Mouse (Mus musculus): Measurements from ENCODE around the gene Mrpl23.
A peak's percentile ranks its signal among the peaks of the same experiment; 100 is the strongest.

The Mrpl23 gene

DNA sequence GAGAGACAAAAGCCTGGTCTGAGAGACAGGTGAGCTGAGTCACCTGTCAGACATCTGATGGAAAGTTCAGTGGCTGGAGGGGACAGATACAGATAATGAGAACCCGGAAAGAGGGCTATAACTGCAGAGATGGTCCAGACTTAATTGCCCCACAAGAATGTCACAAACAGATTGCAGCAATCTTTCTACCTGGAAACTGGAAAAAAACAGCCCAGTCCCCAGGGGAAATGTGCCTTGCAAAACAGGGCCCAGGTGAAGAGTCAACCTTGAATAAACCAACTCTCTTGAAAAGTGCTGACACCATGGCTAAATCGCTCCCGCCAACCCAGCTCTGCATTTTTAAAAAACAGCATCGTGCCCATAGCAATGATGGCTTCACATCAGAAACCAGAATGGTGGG lies 12.2 kb upstream of the Mrpl23 start:
- no peak for DNase-seq (ENCODE audit: low spot score)

DNA sequence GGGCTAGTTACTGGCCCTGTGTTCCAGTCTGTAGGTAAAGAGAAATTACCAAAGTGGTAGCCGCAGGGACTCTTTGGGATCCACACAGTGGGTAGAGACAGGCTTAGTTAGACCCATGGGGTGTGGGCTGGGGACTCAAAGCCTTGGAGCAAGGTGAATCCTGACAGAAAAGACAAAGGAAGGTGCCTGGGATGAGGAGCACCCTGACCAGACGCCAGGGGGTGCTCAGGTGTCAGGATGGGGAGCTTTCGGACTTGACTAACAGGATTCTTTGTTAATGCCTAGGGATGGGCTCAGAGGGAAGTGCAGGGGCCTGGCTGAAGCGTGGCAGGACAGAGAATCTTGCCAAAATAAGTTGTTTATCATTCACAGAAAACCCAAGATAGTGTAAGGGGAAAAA lies 10.1 kb upstream of the Mrpl23 start:
- DNase-seq (ENCODE audit: low spot score), result no peak

DNA sequence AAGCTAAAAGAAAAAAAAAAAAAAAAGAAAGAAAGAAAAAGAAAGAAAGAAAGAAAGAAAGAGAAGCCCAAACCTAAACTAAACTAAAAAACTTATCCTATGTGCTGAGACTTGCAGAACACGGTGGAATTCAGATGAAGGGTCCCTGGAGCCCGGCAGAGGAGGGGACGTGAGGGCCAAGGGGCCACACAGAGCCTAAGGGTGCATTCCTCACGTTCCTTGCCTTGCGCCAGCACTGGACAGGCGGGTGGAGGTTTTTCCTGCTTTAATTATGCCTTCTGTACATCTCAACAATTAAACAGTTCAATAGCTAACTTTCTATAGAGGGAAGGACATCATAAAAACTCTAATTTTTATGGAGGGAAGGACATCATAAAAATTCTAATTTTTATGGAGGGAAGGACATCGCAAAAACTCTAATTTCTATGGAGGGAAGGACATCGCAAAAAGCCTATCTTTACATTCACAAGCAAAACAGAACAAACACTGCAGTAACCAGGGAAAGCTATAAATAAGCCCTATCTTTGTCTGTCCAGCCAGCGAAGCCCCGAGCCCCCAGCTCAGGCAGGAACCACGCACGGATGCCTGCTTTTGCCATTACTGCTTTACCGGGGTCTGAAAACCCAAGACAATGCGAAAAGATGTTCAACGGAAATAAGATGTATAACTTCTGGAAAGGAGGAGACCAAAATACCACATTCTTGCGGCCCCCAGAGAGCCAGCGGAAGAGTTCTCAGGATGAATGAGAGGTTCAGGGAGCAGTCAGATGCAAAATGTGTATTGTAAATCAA lies 9.1 kb upstream of the Mrpl23 start:
- DNase-seq (ENCODE audit: low spot score), result no peak

DNA sequence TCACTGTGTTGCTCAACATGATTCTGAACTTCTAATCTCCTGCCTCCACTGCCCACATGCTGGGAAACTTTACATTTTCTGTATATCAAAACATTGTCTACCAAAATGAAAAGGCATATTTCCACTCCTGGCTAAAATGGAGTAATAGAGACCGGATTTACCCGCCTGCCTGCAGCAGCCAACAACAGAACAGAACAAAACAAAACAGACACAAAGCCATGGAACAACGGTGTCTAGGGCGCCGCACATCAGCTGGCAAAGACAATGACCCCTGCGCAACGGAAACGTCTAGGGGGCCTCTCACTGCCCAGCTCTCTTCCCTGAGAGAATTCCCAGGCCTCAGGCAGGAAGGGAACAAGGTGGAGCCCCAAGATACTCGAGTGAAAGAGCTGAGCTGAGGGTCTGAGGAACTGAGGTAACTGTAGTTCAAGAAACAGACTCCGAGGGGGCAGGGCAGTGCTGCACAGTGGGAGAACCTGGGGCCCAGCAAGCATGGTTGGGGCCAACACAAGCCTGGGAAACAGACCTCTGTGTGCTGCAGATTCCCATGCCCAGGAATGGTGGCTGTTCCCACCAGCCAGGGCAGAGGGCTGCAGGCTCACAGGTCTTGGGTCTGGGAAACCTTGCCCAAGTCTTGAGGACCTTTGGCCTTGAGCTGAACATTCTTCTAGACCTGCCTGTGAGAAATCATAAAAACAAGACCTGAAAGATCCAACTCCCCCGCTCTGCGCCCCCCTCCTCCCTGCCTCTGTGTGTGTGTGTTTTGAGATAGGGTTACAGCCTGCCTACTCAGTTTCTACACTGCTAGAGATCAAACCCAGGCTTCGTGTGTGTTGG lies 6.9 kb upstream of the Mrpl23 start:
- DNase-seq (ENCODE audit: low spot score), result peak; percentile 36

DNA sequence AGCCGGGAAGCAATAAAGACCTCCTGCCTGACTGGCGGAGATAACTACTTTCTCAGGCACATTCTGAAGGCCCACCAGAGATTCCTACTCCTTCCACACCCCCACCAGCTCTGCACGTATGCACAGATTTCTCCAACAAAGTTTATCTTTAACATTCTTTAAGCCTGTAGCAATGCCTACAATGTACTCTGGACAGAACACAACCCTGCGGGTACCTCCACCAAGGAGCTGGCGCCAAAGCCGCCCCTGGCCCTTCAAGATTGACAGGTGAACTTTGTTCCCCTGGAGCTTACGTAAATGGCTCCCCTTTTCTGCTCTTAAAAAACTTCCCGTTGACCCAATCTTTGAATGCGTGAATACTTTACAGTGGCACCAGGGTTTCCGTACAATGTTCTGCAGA lies 3.1 kb upstream of the Mrpl23 start:
- no peak for DNase-seq (ENCODE audit: low spot score)

DNA sequence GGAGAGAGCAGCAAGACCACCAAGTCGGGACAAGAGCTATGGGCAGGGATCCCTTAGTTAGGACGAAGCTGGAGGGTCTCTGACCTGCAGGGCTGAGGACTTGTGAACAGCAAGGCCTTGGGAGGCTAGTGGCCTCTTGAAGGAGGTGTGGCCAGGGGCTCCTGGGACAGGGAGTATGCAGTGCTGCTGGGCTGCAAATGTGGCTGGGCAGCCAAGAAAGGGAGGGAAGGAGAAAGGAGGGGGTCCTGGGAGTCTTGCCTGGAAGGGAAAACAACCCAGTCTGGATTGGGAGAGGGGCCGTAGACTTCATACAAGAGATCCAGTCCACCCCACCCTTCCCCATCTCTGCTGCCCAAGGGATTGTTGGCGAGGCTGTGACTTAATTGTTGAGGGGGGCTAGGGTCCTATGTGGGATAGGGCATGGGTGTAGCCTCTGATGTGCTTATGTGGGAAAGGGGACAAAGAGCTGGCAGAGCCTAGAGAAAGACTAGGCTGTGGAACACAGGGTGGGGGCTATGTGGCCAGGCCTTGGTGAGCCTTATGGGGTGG lies 439 bp upstream of the Mrpl23 start:
- no peak for DNase-seq (ENCODE audit: low spot score)

DNA sequence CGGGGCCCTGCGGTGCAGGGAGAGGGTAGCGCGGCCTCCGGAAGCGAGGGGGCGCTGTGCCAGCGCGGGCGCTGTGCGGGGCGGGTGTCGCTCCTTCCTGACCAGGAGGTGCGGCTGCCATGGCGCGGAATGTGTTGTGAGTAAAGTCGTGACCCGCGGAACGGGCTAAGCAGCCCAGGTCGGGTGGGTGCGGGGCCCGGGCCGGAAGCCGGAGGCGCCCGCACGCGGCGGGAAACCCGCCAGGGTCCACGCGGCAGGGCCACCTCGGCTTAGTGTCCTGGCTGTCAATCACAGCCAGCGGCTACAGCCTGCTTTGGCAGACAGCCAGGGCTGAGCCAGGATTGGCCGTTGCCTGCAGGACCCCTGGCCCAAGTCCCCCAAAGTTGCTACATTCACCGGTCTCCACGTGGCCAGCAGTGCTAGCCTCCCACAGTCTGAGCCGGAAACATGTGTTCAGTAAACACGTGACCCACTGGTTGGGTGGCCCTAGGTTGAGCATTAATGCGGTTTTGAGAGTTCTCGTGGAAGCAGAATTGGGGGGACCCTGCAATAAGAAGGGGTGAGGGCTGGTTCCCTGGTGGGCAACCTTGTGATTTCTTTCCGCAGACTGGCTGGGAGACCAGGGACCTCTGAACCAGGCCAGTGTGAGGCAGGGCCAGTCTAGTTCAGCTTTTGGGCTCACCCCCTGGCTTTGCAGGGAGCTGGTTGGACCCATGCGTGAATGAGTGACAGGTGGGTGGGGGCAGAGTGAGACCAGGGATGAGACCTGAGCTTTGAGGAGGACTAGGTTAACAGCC lies 771 bp downstream of the Mrpl23 start:
- peak; percentile 72 for DNase-seq (ENCODE audit: low spot score)

DNA sequence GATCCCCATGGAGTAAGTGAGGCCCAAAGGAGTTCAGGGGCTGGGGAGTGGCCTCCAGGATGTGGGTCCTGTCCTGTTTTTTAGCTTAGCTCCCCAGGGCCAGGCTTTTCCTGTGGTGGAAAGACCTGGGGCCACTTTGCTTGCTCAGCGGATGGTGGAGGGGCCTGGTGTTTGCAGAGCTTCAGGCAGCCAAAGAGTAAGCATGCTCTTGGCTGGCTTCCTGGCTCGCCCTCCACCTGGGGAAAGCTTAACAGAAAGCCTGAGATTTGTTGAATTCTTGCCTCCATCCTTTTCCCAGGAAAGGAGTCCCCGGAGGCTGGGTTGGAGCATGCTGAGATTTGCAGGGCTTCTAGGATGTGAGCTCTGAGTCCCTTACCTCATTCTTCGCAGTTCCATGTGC lies 2.6 kb downstream of the Mrpl23 start:
- DNase-seq (ENCODE audit: low spot score), result no peak

DNA sequence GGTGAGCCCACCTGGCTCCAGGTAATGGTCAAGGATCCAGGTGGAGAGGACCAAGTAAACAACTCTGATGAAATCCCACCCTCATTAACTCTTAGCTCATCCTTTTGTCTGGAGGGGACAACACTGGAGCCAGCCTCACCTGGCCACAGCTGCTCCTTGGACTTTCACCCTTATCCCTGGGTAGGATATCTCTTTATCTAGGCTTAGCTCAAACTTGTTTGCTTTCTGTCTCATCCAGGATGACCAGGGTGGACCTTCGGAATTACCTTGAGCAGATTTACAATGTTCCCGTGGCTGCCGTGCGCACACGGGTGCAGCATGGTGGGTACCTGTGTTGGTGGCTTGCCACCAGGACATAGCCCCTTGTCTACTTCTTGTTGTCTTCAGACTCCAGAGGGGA lies 3.3 kb downstream of the Mrpl23 start:
- no peak for DNase-seq (ENCODE audit: low spot score)

DNA sequence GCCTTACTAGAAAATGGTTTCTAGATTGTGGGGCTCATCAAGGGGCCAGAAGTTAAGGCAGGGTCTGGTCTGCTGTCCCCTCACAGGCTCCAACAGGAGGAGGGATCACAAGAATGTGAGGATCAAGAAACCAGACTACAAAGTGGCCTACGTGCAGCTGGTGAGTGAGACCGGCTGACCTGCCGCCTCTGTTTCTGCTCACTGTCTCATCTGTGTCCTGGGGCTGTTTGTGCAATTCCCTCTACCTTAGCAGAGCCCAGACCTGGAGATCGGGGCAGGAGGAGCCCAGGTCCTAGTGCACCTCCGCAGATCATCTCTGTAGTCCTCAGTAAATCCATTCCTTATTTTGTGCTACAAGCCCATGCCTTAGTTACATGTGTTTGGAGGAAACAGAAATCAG lies 4.7 kb downstream of the Mrpl23 start:
- no peak for DNase-seq (ENCODE audit: low spot score)

DNA sequence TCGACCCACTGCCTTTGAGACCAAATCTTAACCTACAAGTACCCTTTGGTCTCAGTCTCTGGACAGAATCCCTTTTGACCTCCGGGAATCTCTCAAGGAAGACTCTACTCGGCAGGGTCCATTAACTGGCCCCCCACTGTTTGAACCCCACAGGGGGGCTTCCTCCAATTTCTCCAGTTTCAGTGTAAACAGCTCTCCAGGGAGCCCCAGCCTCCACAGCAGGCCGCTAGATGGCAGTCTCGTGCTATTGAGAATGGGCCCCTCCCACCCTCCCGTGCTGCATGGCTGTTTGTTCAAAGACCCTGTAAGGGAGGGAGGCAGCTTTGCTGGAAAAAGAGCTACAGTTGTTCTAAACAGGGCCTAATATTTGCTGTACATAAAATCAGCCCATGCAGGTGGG lies 5.4 kb downstream of the Mrpl23 start:
- no peak for DNase-seq (ENCODE audit: low spot score)

DNA sequence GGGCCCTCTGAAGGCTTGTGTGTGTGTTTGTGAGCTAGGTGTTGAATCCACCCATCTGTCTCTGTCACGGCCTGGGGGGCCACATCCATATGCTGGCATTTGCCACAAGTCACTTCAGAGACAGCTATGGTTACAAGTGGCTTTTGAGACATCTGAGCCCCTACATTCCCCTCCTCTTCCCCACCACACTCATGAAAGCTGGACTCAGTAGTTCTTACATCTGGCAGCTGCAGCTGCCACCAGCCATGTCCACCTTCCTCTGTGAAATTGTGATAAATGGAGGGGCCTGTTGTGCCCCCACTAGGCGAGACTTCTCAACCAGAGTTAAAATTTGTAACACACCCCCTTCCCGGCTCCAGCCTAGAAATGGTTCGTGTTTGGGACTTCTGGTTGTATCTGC lies 5.8 kb downstream of the Mrpl23 start:
- no peak for DNase-seq (ENCODE audit: low spot score)

DNA sequence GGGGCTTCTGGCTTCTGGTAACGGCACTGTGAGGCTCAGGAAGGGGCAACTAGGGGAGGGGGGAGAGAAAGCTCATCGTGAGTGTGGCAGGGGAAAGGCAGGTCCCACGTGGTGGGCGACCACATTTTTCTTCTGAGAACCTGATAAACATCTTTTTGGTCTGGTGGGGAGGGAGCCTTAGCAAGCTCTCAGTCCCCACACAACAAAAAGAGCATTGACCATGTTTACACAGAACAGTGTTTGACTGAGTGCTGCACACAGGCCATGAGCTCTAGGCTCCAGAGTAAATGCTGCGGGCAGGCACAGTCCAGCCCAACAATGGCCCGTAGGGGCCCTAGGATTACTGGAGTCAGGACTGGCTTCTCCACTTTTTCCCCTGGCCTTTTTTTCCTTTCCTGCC lies 6.3 kb downstream of the Mrpl23 start:
- no peak for DNase-seq (ENCODE audit: low spot score)

DNA sequence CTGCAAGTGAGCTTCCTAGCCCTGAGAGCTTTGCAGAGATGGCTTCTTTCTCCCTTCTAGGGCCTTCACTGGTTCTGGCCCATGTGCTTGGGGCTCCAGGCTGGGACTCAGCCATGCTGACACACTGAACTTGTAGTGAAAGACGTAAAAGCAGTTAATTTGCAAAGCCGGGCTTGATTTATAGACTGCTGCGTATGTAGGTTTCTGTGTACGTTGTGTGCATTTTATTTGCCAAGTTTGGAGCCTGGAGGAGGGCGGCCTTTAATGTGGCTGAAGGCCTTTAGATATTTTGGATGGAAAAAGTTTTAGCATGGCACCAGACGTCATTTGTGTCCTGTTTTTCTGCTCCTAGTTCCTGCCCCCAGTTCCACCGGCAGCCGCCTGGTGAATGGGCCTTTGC lies 7.3 kb downstream of the Mrpl23 start:
- DNase-seq (ENCODE audit: low spot score), result no peak

DNA sequence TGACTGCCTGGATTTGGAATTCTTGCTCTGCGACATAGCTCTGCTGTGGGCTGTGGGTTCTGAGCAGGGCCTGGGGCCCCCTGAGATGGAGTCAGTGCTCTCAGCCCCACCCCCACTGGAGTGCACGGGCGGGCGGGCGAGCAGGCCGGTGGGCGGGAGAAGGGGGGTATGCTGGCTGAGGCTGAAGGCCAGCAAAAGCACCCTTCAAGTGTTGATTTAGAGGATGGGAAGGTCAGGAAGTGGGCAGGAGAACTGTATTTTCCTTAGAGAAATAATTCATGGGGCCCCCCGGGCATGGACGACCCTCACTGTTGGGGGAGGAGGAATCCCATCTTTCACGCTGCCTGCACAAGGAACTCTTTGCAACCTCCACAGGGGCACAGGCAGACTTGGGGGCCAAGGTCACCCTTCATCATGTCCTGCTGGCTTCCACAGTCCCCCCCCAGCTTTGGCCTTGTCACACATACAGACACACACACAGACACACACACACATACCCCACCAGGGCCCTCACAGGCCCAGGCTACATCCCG lies 10.4 kb downstream of the Mrpl23 start:
- no peak for DNase-seq (ENCODE audit: low spot score)

DNA sequence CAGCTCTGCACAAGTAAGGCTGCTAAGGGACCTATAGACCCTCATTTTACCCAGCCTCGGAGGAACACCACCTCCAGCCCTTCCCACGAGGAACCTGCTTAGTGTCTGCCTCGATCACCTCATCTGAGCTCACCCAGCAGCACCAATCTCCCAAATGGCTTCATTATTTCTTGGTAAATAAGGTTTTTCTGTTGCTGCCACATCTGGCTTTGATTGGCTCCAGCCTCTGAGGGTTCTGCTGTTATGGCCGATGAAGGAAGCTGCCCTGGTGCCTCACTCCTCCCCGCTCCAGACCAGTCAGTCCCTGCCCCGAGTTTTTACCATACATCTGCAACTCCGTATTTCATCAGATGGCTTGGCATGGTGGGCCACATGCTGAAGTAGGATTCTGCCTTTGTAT lies 13.5 kb downstream of the Mrpl23 start:
- DNase-seq (ENCODE audit: low spot score), result no peak

DNA sequence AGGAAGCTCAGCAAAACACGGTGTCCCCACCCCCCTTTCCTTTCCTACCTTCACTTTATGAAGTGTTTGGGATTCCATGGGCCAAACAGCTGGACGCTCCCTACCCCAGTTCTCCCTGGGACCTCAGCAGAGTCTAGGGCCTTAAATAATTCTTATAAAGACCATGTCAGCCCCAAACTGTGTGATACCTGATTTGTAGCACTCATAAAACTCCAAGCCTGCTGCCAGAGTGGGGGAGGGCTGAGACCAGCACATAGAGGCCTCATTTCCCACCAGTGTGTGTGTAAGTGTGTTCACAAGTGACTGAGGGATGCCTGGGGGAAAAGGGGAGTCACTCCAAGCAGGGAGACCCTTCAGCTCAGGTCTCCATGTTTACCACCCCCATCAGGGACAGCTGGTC lies 15.4 kb downstream of the Mrpl23 start:
- DNase-seq (ENCODE audit: low spot score), result no peak

DNA sequence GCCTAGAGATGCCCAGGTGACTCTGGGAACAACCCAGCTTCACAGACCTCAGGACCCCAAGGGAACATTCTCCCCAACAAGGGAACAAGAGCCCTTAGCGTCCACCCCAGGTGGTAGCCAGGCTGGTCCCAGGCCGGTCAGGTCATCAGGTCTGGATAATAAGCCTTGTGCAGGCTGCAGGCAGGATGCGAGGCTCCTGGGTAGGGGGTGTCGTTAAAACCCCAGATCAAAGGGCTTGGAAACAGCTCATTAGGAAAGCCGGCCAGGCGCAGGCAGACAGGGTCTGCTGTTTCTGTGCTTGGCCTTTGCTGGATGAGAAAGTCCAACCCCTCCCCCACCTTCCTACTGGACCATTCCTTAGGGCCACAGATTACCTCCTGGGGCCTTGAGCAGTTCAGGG lies 16.2 kb downstream of the Mrpl23 start:
- no peak for DNase-seq (ENCODE audit: low spot score)

DNA sequence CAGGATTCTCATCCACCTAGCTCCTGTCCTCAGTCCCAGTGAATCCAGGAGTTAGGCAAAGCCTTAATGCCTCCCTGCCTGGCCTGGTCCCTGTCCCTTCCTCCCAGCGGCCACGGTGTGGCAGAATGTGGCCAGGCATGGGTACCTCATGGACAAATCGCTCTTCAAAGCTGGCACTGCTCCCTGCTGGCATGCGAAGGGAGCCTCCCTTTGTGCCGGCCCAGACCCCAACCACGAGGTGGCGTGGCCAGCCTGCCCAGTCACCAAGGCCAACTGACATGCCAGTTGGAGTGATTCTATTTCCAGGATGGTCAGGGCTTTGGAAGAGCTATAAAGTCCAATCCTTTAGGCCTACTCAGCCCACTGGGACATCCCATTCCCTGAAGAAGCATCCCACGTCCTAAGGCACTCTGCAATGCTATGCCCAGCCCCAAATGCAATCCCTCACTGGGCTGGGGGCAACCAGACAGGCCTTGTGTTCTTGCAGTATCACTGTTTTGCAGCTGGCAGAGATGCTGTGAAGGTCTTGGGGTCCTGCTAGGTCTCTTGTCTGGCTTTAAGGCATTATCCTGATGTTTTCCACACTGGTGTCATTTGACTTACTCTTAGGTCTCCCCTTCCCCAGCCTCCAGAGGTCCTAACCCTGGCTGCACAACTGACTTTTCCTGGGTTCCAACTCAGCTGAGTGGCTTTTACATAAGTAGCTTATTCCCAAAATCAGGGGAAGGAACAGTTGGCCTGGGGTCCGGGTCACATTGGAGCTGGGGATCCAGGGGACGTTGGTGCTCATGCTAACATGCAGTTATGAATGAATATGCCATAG lies 17.7 kb downstream of the Mrpl23 start:
- peak; percentile 56 for DNase-seq (ENCODE audit: low spot score)

DNA sequence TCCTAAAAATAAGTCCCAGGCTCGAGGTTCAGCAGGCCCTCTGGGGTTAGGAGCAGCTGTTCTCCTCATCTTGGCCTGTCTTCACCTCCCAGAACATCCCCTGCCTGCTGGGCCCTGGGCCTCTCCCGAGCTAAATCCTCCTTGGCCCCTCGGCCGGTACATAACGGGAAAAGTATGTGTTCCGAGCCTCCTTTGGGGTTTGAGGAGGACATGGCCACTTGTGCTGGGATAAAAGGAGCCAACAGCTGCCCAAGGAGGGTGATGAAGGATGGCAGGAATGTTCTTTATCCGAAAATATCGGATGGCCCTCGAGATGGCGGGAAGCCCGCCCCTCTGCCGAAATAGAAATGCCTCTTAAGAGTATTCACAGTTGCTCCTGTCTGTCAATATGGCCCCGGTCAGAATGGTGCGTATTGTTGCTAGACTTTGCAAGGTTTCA lies 18.5 kb downstream of the Mrpl23 start:
- no peak for DNase-seq (ENCODE audit: low spot score)

DNA sequence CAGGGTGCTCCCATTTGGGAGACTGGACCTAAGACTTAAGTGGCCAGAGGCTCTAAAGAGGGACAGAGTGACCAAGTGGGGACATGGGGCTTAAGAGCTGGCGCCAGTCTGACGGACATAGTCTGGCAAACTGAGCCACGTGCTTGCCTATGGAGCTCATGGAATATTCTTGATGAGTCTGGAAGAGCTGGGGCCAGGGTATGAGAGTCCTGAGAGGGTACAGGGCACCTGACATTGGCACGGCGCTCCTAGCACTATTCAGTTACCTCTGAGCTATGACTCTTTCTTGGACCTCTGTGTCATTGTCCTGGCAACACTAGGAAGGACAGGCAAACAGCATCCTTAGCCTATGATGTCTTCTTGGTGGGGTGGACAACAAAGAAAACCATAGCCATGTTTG lies 19.2 kb downstream of the Mrpl23 start:
- no peak for DNase-seq (ENCODE audit: low spot score)

Measured in ovary, adult 18-20 months (tissue).